Mouse (Mus musculus): Measurements from ENCODE around the gene Mrgprh.

DNA sequence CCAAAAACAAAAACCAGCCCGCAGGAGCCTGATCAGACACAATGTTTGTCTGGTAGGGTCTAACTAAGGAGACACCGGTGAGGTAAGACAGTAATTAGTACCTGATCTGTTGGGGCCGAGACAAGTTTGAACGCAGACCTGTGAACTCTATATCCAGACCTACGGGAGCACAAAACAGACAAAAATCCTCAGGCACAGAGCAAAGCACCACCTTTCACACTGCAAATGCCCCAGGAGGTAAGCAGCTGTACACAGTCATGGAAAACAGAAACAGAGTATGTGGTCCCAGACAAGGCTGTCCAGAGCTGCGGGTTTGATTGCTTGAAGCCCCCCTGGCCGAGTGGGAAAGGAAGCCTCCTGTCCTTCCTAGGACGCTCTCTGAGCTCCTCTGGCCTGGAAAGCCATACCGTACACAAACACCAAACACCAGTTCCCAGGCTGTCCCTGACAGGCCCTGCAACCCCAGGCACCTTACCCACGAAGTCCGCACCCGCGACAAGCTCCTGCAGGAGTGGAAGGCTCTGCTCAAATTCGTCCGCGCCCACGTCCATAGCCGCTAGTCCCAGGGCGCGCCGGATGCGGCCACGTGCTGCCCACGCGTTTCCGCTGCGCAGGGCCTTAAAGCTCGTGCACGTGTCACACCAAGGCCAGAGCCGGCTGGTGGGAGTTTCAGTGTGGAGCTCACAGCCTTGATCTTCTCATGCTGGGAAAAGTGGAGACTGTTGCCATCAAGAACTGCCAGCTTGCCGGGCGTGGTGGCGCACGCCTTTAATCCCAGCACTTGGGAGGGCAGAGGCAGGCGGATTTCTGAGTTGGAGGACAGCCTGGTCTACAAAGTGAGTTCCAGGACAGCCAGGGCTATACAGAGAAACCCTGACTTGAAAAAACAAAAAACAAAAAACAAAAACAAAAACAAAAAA, 33.8 kb downstream of the Mrgprh start, which contains the start of gene Pnldc1:
- TF ChIP-seq GATA1 (IDR thresholded peaks at IDR 0.05; ENCODE audit: low read length) (no peak), TAL1 (IDR thresholded peaks at IDR 0.05; ENCODE audit: low read length) (no peak)

Data from erythroblast, embryonic 14.5 days (primary cell).